8 mouse cellular contexts compared by ENCODE assay signal in the genomic region with DNA sequence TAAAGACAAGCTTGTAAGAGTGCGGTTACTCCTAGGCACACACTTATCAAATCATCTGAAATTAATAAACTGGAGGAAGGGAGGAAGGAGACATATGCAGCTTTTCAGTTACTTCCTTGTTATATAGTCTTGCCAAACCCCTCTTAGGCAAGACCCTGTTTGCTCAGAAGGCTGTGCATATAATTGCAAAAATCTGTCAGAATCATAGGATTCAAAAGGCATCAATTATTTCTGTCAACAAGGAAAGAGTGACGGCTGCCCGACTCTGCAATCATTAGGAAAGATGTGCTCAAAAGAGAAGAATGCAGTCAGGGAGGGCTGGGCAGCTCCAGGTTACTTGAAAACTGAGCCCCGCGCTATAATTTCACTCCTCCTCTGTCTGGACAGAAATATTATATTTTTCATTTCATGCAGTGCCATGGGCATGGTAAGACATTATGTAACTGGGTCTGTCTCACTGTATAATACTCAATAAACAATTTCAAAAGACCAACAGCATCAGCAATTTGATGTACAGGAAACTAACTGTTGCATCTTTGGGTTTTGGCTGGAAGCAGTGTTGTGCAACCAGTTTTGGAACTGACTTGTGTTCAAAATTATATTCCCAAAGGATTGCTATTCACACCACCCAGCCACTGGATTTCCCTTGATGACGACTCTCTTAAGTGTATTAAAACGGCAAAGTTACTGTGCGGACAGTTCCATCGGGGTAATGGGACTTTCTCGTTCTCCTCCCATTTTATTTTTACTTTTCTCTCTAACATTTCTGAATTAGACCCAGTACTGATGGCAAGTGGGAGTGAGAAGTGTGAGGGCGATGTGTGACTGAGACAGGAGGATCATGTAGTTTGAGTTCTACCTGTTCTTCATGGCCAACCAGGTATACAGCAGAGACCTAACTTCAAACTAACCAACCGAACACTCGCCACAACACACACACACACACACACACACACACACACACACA. TPM values are rescaled to one million over a fixed set of nuclear protein-coding genes. Genes with fewer than 3 reads are reported as not detected.
DNase-seq lines count a peak whose midpoint lies in the region; ATAC-seq and TF ChIP-seq lines count a peak whose summit lies in the region.

No protein-coding gene starts in this region.

- no peak for TF ChIP-seq CTCF in kidney, postnatal 0 days (IDR thresholded peaks at IDR 0.05; ENCODE audit: low read depth)
- TF ChIP-seq CTCF in left cerebral cortex, adult 2 months (IDR thresholded peaks at IDR 0.05) = no peak

- H3K4me2 ChIP-seq in kidney, postnatal 0 days (ENCODE audit: low read length) = peak overlapping the region; percentile 96; the same call in 1 of the 2 replicates
- H3K4me2 ChIP-seq in heart, embryonic 12.5 days = peak overlapping the region; percentile 80

- no peaks in the 10 kb centered on the region for H3K27me3 ChIP-seq in kidney, postnatal 0 days (ENCODE audit: insufficient read depth, low read length)
- H3K27me3 ChIP-seq in embryonic facial prominence, embryonic 10.5 days (replicated peaks; ENCODE audit: low read depth, poor library complexity, severe bottlenecking) = peaks cover 29% of the 10 kb centered on the region
- no peaks in the 10 kb centered on the region for H3K27me3 ChIP-seq in heart, embryonic 12.5 days (replicated peaks)

- no peak overlapping the region for H3K4me3 ChIP-seq in kidney, postnatal 0 days (replicated peaks; ENCODE audit: low read depth, low read length)
- H3K4me3 ChIP-seq in embryonic facial prominence, embryonic 10.5 days = peak overlapping the region; percentile 79
- no peak overlapping the region for H3K4me3 ChIP-seq in heart, embryonic 12.5 days
- H3K4me3 ChIP-seq in left cerebral cortex, adult 2 months = no peak overlapping the region

- no peak for DNase-seq in kidney, postnatal 0 days (ENCODE audit: low spot score)
- no peak for DNase-seq in kidney, postnatal 4 days
- DNase-seq in embryonic facial prominence, embryonic 10.5 days (ENCODE audit: low spot score) = no peak
- DNase-seq in lung, postnatal 36 days = peak; percentile 41
- DNase-seq in adrenal gland, postnatal 4 days (ENCODE audit: low spot score in 2 of 2) = no peak
- no peak for DNase-seq in adrenal gland, postnatal 14 days
- DNase-seq in left cerebral cortex, adult 2 months (ENCODE audit: extremely low spot score in 1 of 2, low spot score in 2 of 2) = no peak

- ATAC-seq in kidney, postnatal 0 days (replicated peaks; ENCODE audit: low FRiP score, low read depth) = no peak
- no peak for ATAC-seq in heart, embryonic 12.5 days (ENCODE audit: insufficient number of reproducible peaks, low FRiP score)

- H3K36me3 ChIP-seq in kidney, postnatal 0 days (ENCODE audit: insufficient read depth, low read length) = no peaks in the 10 kb centered on the region
- H3K36me3 ChIP-seq in embryonic facial prominence, embryonic 10.5 days (replicated peaks) = no peaks in the 10 kb centered on the region
- no peaks in the 10 kb centered on the region for H3K36me3 ChIP-seq in heart, embryonic 12.5 days

- 0 out of 2 replicates have a peak, but pooled peaks cover 3% of the 10 kb centered on the region for H3K4me1 ChIP-seq in kidney, postnatal 0 days (replicated peaks; ENCODE audit: insufficient read depth, low read length)
- H3K4me1 ChIP-seq in embryonic facial prominence, embryonic 10.5 days = peaks cover 21% of the 10 kb centered on the region
- peaks cover 15% of the 10 kb centered on the region for H3K4me1 ChIP-seq in heart, embryonic 12.5 days (replicated peaks)

- H3K9me3 ChIP-seq in kidney, postnatal 0 days (replicated peaks; ENCODE audit: low read length) = no peaks in the 10 kb centered on the region
- no peaks in the 10 kb centered on the region for H3K9me3 ChIP-seq in embryonic facial prominence, embryonic 10.5 days
- H3K9me3 ChIP-seq in heart, embryonic 12.5 days (replicated peaks) = no peaks in the 10 kb centered on the region

- intact Hi-C loops in left cerebral cortex, adult 2 months (cut with DNase I) = no loop called here

- no peak overlapping the region for H3K27ac ChIP-seq in kidney, postnatal 0 days
- no peak overlapping the region for H3K27ac ChIP-seq in embryonic facial prominence, embryonic 10.5 days (replicated peaks)
- H3K27ac ChIP-seq in heart, embryonic 12.5 days (ENCODE audit: poor library complexity, severe bottlenecking) = no peak overlapping the region
- no peak overlapping the region for H3K27ac ChIP-seq in left cerebral cortex, adult 2 months

- no peak overlapping the region for H3K9ac ChIP-seq in kidney, postnatal 0 days (ENCODE audit: low read depth, low read length)
- no peak overlapping the region for H3K9ac ChIP-seq in heart, embryonic 12.5 days

- WGBS in kidney, postnatal 0 days = 78% methylated on average over 13 of the region's 13 CpGs
- 76% methylated on average over 13 of the region's 13 CpGs for WGBS in embryonic facial prominence, embryonic 10.5 days
- WGBS in heart, embryonic 12.5 days = 75% methylated on average over 13 of the region's 13 CpGs

RNA-seq across cellular contexts. Expression of a gene that starts 1.1 kb away (rescaled TPM):
- 4.9 and 5.0 TPM in 2 replicates for polyA plus RNA-seq in kidney, postnatal 0 days (2015; fragmentation: Nextera tagmentation; extraction: Ambion mirVana)
- 2.0 and 2.3 TPM in 2 replicates for polyA plus RNA-seq in embryonic facial prominence, embryonic 10.5 days (2016; fragmentation: Nextera tagmentation; extraction: Ambion mirVana)
- 7.6 and 8.1 TPM in 2 replicates for polyA plus RNA-seq in heart, embryonic 12.5 days (2016; fragmentation: Nextera tagmentation; extraction: Ambion mirVana)
- 10 to 100 TPM; 11.9 to 13.7 TPM for total RNA-seq in adrenal gland, postnatal 4 days (2021)
- total RNA-seq in adrenal gland, postnatal 14 days (2021) = 9.6 and 10.8 TPM in 2 replicates
- total RNA-seq in left cerebral cortex, adult 2 months (2021) = 1 to 10 TPM; 7.4 to 7.5 TPM

RNA-seq across cellular contexts. Expression of a gene that starts 41.3 kb away (rescaled TPM):
- 0.28 and 0.33 TPM in 2 replicates for polyA plus RNA-seq in kidney, postnatal 0 days (2015; fragmentation: Nextera tagmentation; extraction: Ambion mirVana)
- not detected in 2 replicates for polyA plus RNA-seq in embryonic facial prominence, embryonic 10.5 days (2016; fragmentation: Nextera tagmentation; extraction: Ambion mirVana)
- polyA plus RNA-seq in heart, embryonic 12.5 days (2016; fragmentation: Nextera tagmentation; extraction: Ambion mirVana) = not detected in 2 replicates
- total RNA-seq in adrenal gland, postnatal 4 days (2021) = not detected
- not detected in 2 replicates for total RNA-seq in adrenal gland, postnatal 14 days (2021)
- total RNA-seq in left cerebral cortex, adult 2 months (2021) = 1 to 10 TPM in 1 of 2 experiments, not detected in 1; 1.0 TPM
